Mouse (Mus musculus) cerebellum, adult 2 months (tissue): ENCODE measurements at regions not wholly inside any gene's neighbourhood (a gene's known extent, or its start where the extent isn't known, plus 50 kb on each side); places are given as distances from the start of the nearest gene placed in this dataset.
A peak's percentile ranks its signal among the peaks of the same experiment; 100 is the strongest.
"Not testable (repeated sequence)": the region's sequence is repeated elsewhere in the genome, so short reads cannot be mapped to it uniquely, and the experiment has no call there.

ENCODE experiments used
- DNase-seq, 2 experiments: peaks; one replicate each; pipeline ENCODE4 v3.0.0; 2021
- H3K27ac ChIP-seq: fragments of 200-500 bp; 2 replicates; pipeline ENCODE4 v1.5.1; 2012; ENCODE audit warnings: low read length, control low read depth, inconsistent platforms; ENCODE audit not compliant: insufficient read depth
- H3K27me3 ChIP-seq: fragments of 200-500 bp; 2 replicates; pipeline ENCODE4 v1.6.1; 2012; ENCODE audit warnings: inconsistent platforms, mild to moderate bottlenecking, low read length, moderate library complexity; ENCODE audit not compliant: control insufficient read depth, insufficient read depth
- H3K4me1 ChIP-seq: fragments of 200-500 bp; 2 replicates; pipeline ENCODE4 v1.6.1; 2011; ENCODE audit warnings: low read length; ENCODE audit not compliant: control insufficient read depth, insufficient read depth
- H3K4me3 ChIP-seq: fragments of 200-500 bp; replicated peaks from 2 replicates; pipeline ENCODE3; 2011; ENCODE audit warnings: mild to moderate bottlenecking, low read depth, low read length, control low read depth; ENCODE audit not compliant: insufficient read depth
- CTCF ChIP-seq: fragments of 200-500 bp; IDR thresholded peaks from 2 replicates; pipeline ENCODE4 v1.5.1; 2011; ENCODE audit warnings: low read depth, mild to moderate bottlenecking, control low read depth, low read length, moderate library complexity, borderline replicate concordance; ENCODE audit not compliant: insufficient read depth
- POLR2A ChIP-seq: fragments of 200-500 bp; IDR thresholded peaks from 2 replicates; pipeline ENCODE4 v1.6.1; 2011; ENCODE audit warnings: low read length, control low read depth, borderline replicate concordance; ENCODE audit not compliant: insufficient read depth
- WGBS: fragments of 180-500 bp; shearing (Covaris S2); methylation state at CpG from one replicate; pipeline ENCODE4 v1.1.7; 2018; 5-methylcytosine and 5-hydroxymethylcytosine counted together

- H3K4me1 ChIP-seq = 0 out of 2 replicates have a peak, but pooled peaks cover 2% of the 10 kb centered on the region
- no peak overlapping the region for H3K4me3 ChIP-seq
- no peaks in the 10 kb centered on the region for H3K27me3 ChIP-seq
- WGBS = 80% methylated on average over 1 of the region's 1 CpGs
- TF ChIP-seq CTCF (no peak), POLR2A (no peak)
- H3K27ac ChIP-seq = no peak overlapping the region
- no peak for DNase-seq
Observed at GRCm38 (mm10) chr11:24314046-24314445, 236.2 kb downstream of the Bcl11a start.

GRCm38 (mm10) chr11:24315582-24315981, 237.7 kb downstream of the Bcl11a start:
- Histone ChIP-seq H3K27me3 (no peaks in the 10 kb centered on the region), H3K27ac (no peak overlapping the region), H3K4me3 (no peak overlapping the region), H3K4me1 (0 out of 2 replicates have a peak, but pooled peaks cover 2% of the 10 kb centered on the region)
- TF ChIP-seq POLR2A (no peak), CTCF (no peak)
- no peak for DNase-seq
- WGBS = 80% methylated on average over 3 of the region's 3 CpGs

- 3% methylated on average over 4 of the region's 4 CpGs for WGBS
- H3K4me3 ChIP-seq = no peak overlapping the region
- no peak for TF ChIP-seq CTCF
- no peak for TF ChIP-seq POLR2A
- H3K27me3 ChIP-seq = no peaks in the 10 kb centered on the region
- H3K4me1 ChIP-seq = 0 out of 2 replicates have a peak, but pooled peaks cover 2% of the 10 kb centered on the region
- DNase-seq = peak; percentile 16 to 39
- H3K27ac ChIP-seq = no peak overlapping the region
Observed at GRCm38 (mm10) chr11:24316198-24316597, 238.3 kb downstream of the Bcl11a start.

- 92% methylated on average over 2 of the region's 2 CpGs for WGBS
- H3K4me1 ChIP-seq = 0 out of 2 replicates have a peak, but pooled peaks cover 2% of the 10 kb centered on the region
- no peak overlapping the region for H3K4me3 ChIP-seq
- no peak for DNase-seq
- TF ChIP-seq CTCF (no peak), POLR2A (no peak)
- H3K27me3 ChIP-seq = no peaks in the 10 kb centered on the region
- no peak overlapping the region for H3K27ac ChIP-seq
Observed at GRCm38 (mm10) chr11:24317989-24318735, 240.3 kb downstream of the Bcl11a start.

GRCm38 (mm10) chr11:24319222-24319621, 241.4 kb downstream of the Bcl11a start:
- no peaks in the 10 kb centered on the region for H3K27me3 ChIP-seq
- WGBS = 81% methylated on average over 3 of the region's 3 CpGs
- no peak overlapping the region for H3K4me3 ChIP-seq
- TF ChIP-seq POLR2A (no peak), CTCF (no peak)
- no peak for DNase-seq
- H3K4me1 ChIP-seq = 0 out of 2 replicates have a peak, but pooled peaks cover 2% of the 10 kb centered on the region
- no peak overlapping the region for H3K27ac ChIP-seq

- not testable (repeated sequence) for H3K4me1 ChIP-seq, H3K27me3 ChIP-seq, H3K4me3 ChIP-seq, H3K27ac ChIP-seq, DNase-seq
- 97% methylated on average over 5 of the region's 5 CpGs for WGBS
Observed at GRCm38 (mm10) chr11:24322412-24322811, 244.6 kb downstream of the Bcl11a start.

GRCm38 (mm10) chr11:24328481-24328880, 250.6 kb downstream of the Bcl11a start:
- DNase-seq = no peak
- 65% methylated on average over 4 of the region's 4 CpGs for WGBS
- H3K27me3 ChIP-seq = no peaks in the 10 kb centered on the region; the same call in 1 of the 2 replicates
- no peaks in the 10 kb centered on the region for H3K4me1 ChIP-seq
- no peak for TF ChIP-seq CTCF
- no peak for TF ChIP-seq POLR2A
- H3K4me3 ChIP-seq = no peak overlapping the region
- H3K27ac ChIP-seq = no peak overlapping the region

GRCm38 (mm10) chr11:24330366-24331124, 252.7 kb downstream of the Bcl11a start:
- no peak overlapping the region for H3K27ac ChIP-seq
- 74% methylated on average over 10 of the region's 10 CpGs for WGBS
- TF ChIP-seq POLR2A (no peak), CTCF (no peak)
- no peaks in the 10 kb centered on the region; the same call in 1 of the 2 replicates for H3K27me3 ChIP-seq
- no peak overlapping the region for H3K4me3 ChIP-seq
- no peak for DNase-seq
- H3K4me1 ChIP-seq = no peaks in the 10 kb centered on the region
